Mouse (Mus musculus) 416B (cell line): Measurements from ENCODE around the gene Engase.

Experiments used
- DNase-seq: peaks from one replicate; pipeline ENCODE4 v3.0.0; 2011; ENCODE audit warnings: low read depth

Gene Engase

GRCm38 (mm10) chr11:118476396-118477373, at the start of gene Engase:
Gene Engase (plus strand): TSS chr11:118476829.
- DNase-seq = peak; percentile 94

DNA sequence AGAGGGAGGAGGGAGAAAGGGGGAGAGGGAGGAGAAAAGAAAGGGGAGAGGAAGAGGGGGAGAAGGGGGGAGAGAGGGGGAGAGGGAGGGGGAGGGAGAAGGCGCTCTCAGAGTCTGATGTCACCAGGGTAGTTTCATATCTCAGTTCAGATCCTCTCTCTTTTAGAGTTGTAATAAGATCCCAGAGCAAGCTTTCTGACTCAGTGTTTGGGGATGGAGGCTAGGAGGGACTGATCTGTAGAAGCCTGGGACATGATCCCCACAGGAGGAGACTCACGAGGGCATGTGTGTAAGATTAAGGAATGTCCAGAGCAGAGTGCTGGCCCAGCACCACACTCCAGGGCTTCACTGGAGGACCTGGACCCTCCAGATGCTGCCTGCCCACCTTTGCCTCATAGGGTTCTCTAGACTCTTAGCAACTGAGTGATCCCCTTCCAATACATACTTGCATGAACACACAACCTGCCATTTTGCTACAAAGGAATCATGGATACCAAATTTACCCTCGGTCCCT, 49.3 kb upstream of the Engase start:
- DNase-seq = no peak

DNA sequence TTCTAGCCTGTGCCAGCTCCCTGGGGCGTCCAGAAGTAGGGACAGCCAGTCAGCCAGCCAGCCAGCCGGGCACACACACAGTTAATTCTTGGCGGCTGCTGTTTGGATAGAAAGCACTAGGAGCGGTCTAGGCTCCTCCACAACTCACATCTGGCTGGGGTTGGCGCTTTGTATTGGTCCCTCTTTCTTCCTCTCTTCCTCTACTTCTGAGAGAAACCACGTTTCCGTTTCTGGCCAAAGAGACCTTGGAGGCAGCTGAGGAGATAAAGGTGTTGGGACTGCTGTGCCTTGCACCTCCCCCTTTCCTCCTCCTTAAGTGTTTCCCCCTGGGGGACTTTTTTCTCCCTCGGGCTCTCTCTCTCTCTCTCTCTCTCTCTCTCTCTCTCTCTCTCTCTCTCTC, 48.6 kb upstream of the Engase start, which contains the start of gene C1qtnf1:
Gene C1qtnf1 (plus strand): TSS at position 218 of the 400 bp plus-strand sequence.
- no peak for DNase-seq

DNA sequence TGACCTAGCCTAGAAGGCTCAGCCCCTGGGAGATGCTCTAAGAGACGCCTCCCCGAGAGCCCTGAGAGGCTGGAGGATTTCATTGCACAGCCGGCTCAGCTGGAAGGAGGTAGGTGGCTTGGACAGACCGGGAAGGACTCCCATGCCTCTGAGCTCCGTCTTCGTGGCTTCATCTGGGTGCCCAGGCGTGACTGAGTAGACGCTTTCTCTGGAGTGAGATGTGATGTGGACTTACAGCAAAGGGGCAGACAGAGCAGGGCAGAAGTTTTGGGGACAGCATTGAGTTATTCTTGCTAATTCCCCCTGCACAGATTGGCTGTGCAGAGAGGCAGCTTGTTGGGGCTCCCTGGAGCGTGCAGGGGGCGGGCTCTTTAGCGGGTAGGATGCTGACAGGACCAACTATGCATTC, 48.2 kb upstream of the Engase start:
- DNase-seq = no peak

DNA sequence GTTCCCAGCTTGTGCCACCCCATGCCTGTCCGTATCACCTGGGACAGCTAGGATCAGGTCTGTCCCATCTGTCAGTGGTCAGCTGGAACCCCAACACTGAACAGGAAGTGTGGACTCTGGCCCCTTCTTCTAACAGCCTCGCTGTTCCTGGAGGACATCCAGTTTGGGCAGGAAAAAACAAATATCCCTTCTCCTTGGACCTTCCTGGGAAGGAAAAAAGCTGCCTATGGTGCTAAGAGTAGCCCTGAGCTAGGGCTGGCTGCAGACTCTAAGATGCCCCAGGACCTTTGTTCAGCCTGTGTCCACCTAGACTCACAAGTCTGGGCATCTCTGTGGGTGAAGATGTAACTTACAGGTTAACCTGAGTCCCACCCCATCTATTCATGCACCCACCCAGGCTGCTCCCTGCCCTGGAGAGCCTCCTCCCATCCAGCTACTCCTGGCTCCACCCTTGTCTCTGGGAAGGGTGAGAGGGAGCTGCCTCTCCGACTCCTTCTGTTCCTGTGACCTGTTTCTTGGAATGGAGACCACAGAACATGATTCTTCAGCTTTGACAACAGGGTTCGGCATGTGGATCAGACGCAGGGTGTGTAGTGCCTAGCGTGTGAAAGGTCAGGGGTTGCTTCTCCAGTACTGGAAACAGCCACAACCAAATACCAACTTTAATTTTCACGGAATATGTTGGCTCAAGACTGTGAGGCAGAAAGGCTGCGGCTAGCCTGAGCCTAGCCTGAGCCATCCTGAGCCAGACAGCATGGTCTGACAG, 47.5 kb upstream of the Engase start:
- DNase-seq = no peak

DNA sequence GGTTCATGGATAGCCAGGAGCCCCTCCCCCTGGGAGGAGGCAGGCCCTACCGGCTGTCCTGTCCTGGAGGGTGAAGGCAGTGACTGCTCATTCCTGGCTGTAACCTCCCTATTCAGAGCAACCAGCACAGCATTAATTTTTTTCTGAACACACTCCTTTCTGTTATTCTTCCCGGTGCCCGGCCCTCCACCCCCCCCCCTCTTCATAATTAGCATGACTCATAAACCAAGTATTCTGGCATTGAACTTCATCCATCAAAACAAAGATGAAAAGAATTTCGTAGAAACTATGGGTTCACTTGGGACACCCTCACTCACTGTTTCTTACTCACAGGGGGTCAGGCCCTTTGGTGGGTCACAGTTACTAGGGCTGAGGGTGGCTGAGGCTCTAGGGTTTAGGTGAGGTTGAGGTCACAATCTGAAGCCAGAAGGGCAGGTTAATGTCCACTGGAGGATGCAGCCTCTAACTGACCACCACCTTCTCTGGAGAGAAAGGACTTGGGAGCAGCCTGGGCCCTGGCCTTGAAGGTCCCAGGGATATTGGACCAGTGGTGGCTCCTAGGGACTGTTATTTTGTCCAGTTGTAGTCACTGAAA, 46.2 kb upstream of the Engase start:
- DNase-seq = no peak

GRCm38 (mm10) chr11:118431100-118431948, 45.3 kb upstream of the Engase start:
- no peak for DNase-seq

DNA sequence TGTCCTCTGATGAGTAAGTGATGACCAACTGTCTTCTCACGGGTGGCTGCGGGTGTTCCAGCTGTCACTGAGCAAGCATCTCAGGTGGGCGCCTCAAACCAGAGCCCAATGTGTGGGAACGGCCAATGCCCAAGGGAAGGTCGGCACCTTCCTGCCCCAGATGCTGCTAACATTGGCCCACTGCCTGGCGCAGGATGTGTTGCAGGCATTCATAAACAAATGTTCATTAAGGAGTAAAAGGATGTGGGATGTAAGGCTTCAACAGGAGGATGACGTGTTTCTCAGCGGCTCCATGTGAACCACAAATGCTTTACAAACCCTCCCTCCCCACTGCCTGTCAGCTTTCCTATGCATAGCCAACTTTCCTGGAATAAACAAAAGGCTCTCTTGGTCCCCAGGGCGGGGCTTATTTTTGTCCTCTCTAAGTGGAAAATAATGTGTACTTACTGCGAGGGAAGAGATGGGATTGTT, 43.2 kb upstream of the Engase start:
- no peak for DNase-seq

DNA sequence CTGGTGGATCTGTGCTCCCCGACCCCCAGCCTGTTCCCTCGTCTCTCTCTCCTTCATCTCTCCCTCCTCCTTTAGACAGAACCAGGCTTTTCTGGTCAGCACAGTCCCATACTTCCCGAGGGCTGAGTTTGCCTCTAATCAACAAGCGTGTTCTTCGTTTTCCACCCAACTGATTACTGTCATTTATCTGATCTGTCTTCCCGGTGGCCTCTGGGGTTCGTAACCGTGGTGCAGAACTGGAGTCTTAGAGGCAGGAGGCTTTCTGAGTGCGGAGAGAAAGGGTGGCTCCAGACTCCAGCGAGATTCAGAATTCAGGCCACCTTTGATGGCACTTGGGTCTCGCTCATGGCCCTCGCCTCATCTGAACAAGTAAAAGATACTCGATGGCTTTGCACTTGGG, 42.5 kb upstream of the Engase start:
- no peak for DNase-seq

- no peak for DNase-seq
Observed at GRCm38 (mm10) chr11:118436471-118436935, 40.1 kb upstream of the Engase start.

DNA sequence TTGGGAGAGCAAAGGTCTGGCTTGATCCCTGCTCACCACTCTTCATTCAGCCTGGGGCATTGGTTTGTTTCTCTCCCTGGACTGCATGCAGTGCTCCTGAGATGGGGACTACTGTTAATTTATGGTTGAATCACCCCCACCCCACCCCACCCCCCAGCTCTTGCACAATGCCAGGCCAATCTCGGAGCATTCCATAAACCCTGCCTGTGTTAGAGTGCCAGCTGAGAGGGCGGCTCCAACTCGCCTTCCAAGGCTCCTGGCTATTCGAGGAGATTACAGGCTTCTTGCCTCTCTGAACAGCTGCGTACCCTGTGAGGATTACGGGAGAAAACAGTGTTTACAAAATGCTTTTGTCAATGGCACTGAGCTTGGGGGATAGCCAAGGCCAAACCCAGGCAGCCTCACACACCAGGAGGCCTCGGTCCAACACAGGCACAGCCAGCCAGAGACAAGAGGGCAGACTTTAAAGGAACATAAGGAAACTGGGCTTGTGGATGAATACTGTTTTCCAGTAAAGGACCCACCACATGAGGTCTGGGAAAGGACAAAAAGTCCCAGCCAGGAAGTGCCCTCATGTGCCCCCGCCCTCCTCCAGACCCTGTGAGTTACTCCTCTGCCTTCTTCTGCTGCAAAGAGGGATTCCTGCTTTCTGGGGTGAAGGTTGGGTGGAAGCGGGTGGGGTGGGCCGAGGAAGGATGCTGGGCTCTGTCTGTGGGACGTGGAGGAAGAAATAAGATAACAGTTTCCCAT, 37.8 kb upstream of the Engase start:
- no peak for DNase-seq

GRCm38 (mm10) chr11:118442691-118443090, 33.9 kb upstream of the Engase start:
- no peak for DNase-seq

GRCm38 (mm10) chr11:118443201-118443970, 33.2 kb upstream of the Engase start:
- peak; percentile 40 for DNase-seq

DNA sequence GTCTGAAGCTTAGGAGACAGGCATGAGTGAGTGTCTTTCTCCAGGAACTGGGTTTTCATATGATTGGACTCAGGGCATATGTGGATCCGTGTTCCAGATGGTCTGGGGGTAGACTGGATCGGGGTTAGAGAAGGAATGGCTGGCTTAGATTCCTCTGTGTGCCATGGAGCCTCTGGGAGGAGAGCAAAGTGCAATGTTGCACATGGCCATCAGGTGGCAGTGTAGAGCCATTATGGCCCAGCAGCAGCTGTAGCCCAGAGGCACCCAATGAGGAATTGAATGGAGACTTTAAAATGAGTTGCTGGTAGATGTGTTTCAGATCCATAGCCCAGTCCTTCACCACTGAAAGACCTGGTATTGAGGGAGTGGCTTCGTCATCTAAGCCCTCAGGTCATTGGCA, 30.8 kb upstream of the Engase start:
- DNase-seq = peak; percentile 60

DNA sequence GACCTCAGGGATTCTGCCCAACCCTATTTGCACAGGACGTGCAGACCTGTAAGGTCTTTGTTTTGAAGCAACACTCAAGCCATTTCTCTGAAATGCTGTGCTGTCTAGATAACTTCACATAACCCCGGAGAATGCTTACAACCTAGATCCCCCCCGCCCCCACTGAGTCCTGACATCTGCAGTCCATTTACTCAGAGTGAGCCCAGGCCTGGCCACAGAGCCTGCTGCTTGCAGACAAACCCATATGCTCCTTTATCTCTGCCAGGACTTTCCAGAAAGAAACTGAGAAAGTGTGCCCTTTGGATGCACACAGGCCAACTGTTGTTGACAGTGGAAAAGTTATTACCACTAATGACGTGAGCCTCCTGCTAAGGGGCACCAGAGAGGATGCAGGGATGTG, 29.3 kb upstream of the Engase start:
- DNase-seq = no peak

DNA sequence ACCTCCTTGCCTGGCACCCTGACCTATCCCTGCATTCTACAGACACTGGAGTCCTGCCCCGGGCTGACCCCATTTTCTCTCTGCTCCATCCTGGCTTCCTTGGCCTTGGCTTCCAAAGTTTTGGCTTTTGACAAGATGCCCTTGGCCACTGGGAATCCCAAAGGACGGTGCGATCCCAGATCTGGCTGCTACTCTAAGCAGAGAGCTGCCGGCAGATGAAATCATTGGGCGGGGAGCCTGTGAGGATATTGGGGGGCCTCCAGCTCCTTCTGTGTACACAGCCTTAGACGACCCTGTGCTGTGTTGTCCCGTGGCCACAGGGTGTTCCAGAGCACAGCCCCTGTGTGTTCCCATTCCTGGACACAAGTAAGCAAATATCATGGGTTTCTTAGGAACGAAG, 28.2 kb upstream of the Engase start:
- DNase-seq = no peak

GRCm38 (mm10) chr11:118451211-118451610, 25.4 kb upstream of the Engase start:
- DNase-seq = no peak

- no peak for DNase-seq
Observed at GRCm38 (mm10) chr11:118452955-118453354, 23.7 kb upstream of the Engase start.

GRCm38 (mm10) chr11:118453886-118454671, 22.6 kb upstream of the Engase start:
- no peak for DNase-seq
